Mouse (Mus musculus) limb, embryonic 12.5 days (tissue): ENCODE results near the gene Slc30a5. TPM values are rescaled to one million over a fixed set of nuclear protein-coding genes. Genes with fewer than 3 reads are reported as not detected.
A peak's percentile ranks its signal among the peaks of the same experiment; 100 is the strongest.

Experiments
- ATAC-seq: fragments of 200-750 bp; cut with Nextera tagmentation; 2 replicates; pipeline ENCODE4 v1.8.0; 2017; ENCODE audit warnings: low read depth, moderate TSS enrichment; ENCODE audit not compliant: insufficient number of reproducible peaks, insufficient read depth, low FRiP score, low TSS enrichment
- H3K27ac ChIP-seq: fragments of 300-500 bp; sonication (generic); 2 replicates; pipeline ENCODE4 v1.5.1; 2016; ENCODE audit warnings: mild to moderate bottlenecking, moderate library complexity
- H3K27me3 ChIP-seq: fragments of 300-500 bp; sonication (generic); 2 replicates; pipeline ENCODE4 v1.6.1; 2016; ENCODE audit warnings: mild to moderate bottlenecking, moderate library complexity
- H3K36me3 ChIP-seq: fragments of 300-500 bp; sonication (generic); 2 replicates; pipeline ENCODE4 v1.6.1; 2016; ENCODE audit warnings: mild to moderate bottlenecking, moderate library complexity
- H3K4me1 ChIP-seq: fragments of 300-500 bp; sonication (generic); replicated peaks from 2 replicates; pipeline ENCODE4 v1.6.1; 2016
- H3K4me2 ChIP-seq: fragments of 300-500 bp; sonication (generic); 2 replicates; pipeline ENCODE4 v1.6.1; 2016; ENCODE audit warnings: mild to moderate bottlenecking, moderate library complexity
- H3K4me3 ChIP-seq: fragments of 300-500 bp; sonication (generic); replicated peaks from 2 replicates; pipeline ENCODE4 v1.5.1; 2016; ENCODE audit warnings: mild to moderate bottlenecking
- H3K9ac ChIP-seq: fragments of 300-500 bp; sonication (generic); replicated peaks from 2 replicates; pipeline ENCODE4 v1.6.1; 2016; ENCODE audit warnings: mild to moderate bottlenecking, moderate library complexity
- H3K9me3 ChIP-seq: fragments of 300-500 bp; sonication (generic); 2 replicates; pipeline ENCODE4 v1.6.1; 2016; ENCODE audit warnings: mild to moderate bottlenecking, moderate library complexity
- WGBS: fragments of 180-500 bp; shearing (Covaris S2); methylation state at CpG from one replicate; pipeline ENCODE4 v1.1.7; 2016; 5-methylcytosine and 5-hydroxymethylcytosine counted together
- polyA plus RNA-seq: library from polyadenylated mRNA; unstranded; fragments of >200 nt; fragmentation: Nextera tagmentation; extraction: Ambion mirVana; gene quantifications from 2 replicates; pipeline ENCODE4 v1.2.1, GENCODE M21; 2016

Slc30a5 gene
- polyA plus RNA-seq, result 54.7 and 55.5 TPM in 2 replicates

GRCm38 (mm10) chr13:100832741-100833639 is at the start of gene Slc30a5:
TSS of gene Slc30a5 (minus strand) at chr13:100833427.
- Histone ChIP-seq H3K36me3 (peaks cover 3% of the 10 kb centered on the region), H3K27me3 (peaks cover 3% of the 10 kb centered on the region; the same call in 1 of the 2 replicates), H3K4me1 (peaks cover 17% of the 10 kb centered on the region), H3K9ac (peak within 1 kb of the TSS; percentile 93), H3K27ac (peak within 1 kb of the TSS; percentile 89), H3K9me3 (no peaks in the 10 kb centered on the region), H3K4me2 (peak within 1 kb of the TSS; percentile 67), H3K4me3 (peak within 1 kb of the TSS; percentile 96)
- peak; percentile 96 for ATAC-seq
- under 1% methylated on average over 89 of the region's 94 CpGs for WGBS

DNA sequence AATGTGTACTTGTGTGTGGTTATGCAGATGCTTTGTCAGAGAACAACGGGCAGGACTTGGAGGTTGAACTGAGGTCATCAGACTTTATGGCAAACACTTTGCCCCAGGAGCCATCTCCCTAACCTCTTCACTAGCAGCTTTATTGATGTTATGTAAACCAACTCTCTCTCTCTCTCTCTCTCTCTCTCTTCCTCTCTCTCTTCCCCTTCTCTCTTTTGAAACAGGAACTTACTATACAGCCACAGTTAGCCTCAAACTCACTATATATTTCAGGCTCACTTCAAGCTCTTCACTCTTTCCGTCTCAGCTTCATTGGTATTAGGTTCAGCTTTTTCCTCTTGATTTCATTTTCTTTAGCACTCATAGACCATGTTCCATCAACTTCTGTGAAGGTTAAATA is 48.7 kb upstream of the Slc30a5 start:
- no peaks in the 10 kb centered on the region for H3K36me3 ChIP-seq
- 80% methylated on average over 2 of the region's 2 CpGs for WGBS
- H3K4me1 ChIP-seq, result no peaks in the 10 kb centered on the region
- H3K4me3 ChIP-seq, result no peak overlapping the region
- H3K9ac ChIP-seq, result no peak overlapping the region
- H3K27ac ChIP-seq, result no peak overlapping the region
- ATAC-seq, result no peak
- no peaks in the 10 kb centered on the region for H3K27me3 ChIP-seq
- no peak overlapping the region for H3K4me2 ChIP-seq
- no peaks in the 10 kb centered on the region for H3K9me3 ChIP-seq

GRCm38 (mm10) chr13:100879806-100880205 is 46.6 kb upstream of the Slc30a5 start:
- Histone ChIP-seq H3K4me3 (no peak overlapping the region), H3K27me3 (0 out of 2 replicates have a peak, but pooled peaks cover 3% of the 10 kb centered on the region), H3K36me3 (no peaks in the 10 kb centered on the region), H3K9me3 (no peaks in the 10 kb centered on the region), H3K9ac (no peak overlapping the region), H3K4me1 (no peaks in the 10 kb centered on the region), H3K4me2 (no peak overlapping the region), H3K27ac (no peak overlapping the region)
- ATAC-seq, result no peak
- WGBS, result 80% methylated on average over 3 of the region's 3 CpGs

DNA sequence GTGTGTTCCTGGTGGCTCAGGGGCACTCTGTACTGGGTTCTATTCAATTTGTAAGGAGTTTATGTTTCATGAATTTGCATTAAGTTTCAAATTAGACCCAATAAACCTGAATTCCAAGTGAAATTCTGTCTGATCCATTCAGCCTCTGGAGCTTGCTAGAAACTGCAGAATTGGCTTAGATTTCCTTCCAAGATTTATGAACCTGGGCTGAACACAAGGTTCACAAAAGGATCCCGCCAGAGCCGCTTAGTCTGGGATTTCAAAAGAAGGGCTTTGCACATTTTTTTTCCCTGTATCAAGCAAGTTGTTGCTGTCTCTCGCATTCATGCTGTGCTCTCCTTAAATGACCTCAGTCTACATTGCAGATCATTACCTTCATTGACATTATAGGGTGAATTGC is 46.1 kb upstream of the Slc30a5 start:
- ATAC-seq, result no peak
- no peaks in the 10 kb centered on the region for H3K4me1 ChIP-seq
- no peaks in the 10 kb centered on the region for H3K9me3 ChIP-seq
- H3K27me3 ChIP-seq, result 0 out of 2 replicates have a peak, but pooled peaks cover 3% of the 10 kb centered on the region
- H3K36me3 ChIP-seq, result no peaks in the 10 kb centered on the region
- no peak overlapping the region for H3K9ac ChIP-seq
- no peak overlapping the region for H3K4me3 ChIP-seq
- 53% methylated on average over 3 of the region's 3 CpGs for WGBS
- H3K4me2 ChIP-seq, result no peak overlapping the region
- H3K27ac ChIP-seq, result no peak overlapping the region

DNA sequence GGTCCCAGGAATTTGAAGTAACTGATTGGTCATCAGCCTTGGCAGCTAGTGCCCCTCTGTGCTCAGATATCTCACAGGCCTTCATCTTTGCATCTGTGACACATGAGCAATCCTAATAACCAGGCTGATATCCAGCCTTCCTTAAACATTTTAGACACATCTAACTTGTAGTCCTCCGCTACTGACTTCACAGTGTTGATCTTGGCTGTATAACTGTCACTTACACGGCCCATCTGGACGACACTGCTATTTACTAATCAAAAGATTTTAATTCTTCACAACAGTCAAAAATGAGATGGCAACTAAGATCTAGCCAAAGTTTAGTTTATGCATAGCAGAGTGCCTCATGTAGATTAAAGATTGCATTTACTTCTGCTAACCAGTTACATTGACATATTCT is 45.0 kb upstream of the Slc30a5 start:
- Histone ChIP-seq H3K27me3 (0 out of 2 replicates have a peak, but pooled peaks cover 3% of the 10 kb centered on the region), H3K9me3 (no peaks in the 10 kb centered on the region), H3K9ac (no peak overlapping the region), H3K36me3 (no peaks in the 10 kb centered on the region), H3K4me2 (no peak overlapping the region), H3K4me3 (no peak overlapping the region), H3K27ac (no peak overlapping the region), H3K4me1 (no peaks in the 10 kb centered on the region)
- WGBS, result 92% methylated on average over 3 of the region's 3 CpGs
- ATAC-seq, result no peak

GRCm38 (mm10) chr13:100877703-100878102 is 44.5 kb upstream of the Slc30a5 start:
- 95% methylated on average over 3 of the region's 3 CpGs for WGBS
- Histone ChIP-seq H3K4me3 (no peak overlapping the region), H3K4me2 (no peak overlapping the region), H3K27me3 (0 out of 2 replicates have a peak, but pooled peaks cover 3% of the 10 kb centered on the region), H3K27ac (no peak overlapping the region), H3K36me3 (no peaks in the 10 kb centered on the region), H3K4me1 (no peaks in the 10 kb centered on the region), H3K9ac (no peak overlapping the region), H3K9me3 (no peaks in the 10 kb centered on the region)
- no peak for ATAC-seq

DNA sequence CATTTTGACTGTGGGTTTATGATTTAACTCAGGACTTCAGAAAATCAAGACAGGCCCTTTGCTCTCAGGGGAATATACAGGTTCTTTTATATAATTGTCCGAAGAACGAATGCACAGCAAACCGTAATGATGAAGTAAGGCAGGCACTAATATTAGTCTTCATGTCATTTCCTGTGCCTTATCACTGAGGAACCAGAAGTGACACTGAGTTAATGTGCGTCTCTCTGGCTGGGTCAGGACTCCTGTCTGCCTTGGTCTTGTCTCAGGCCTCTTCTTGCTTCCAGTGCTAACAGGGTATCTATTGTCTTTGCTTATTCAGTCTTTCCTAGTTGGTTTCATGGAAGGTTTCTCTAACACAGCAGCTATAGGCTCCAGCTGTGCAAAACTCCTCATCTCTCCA is 41.9 kb upstream of the Slc30a5 start:
- no peak for ATAC-seq

GRCm38 (mm10) chr13:100874588-100874987 is 41.4 kb upstream of the Slc30a5 start:
- Histone ChIP-seq H3K36me3 (no peaks in the 10 kb centered on the region), H3K27ac (no peak overlapping the region), H3K9me3 (no peaks in the 10 kb centered on the region), H3K4me2 (no peak overlapping the region), H3K4me3 (no peak overlapping the region), H3K27me3 (0 out of 2 replicates have a peak, but pooled peaks cover 3% of the 10 kb centered on the region), H3K9ac (no peak overlapping the region), H3K4me1 (no peaks in the 10 kb centered on the region)
- ATAC-seq, result no peak
- 85% methylated on average over 3 of the region's 3 CpGs for WGBS

More for the DNA sequence above, 41.9 kb upstream of the Slc30a5 start:
- H3K4me3 ChIP-seq, result no peak overlapping the region
- no peak overlapping the region for H3K27ac ChIP-seq
- H3K36me3 ChIP-seq, result no peaks in the 10 kb centered on the region
- no peak overlapping the region for H3K9ac ChIP-seq
- 82% methylated on average over 4 of the region's 4 CpGs for WGBS
- no peak overlapping the region for H3K4me2 ChIP-seq
- H3K9me3 ChIP-seq, result no peaks in the 10 kb centered on the region
- 0 out of 2 replicates have a peak, but pooled peaks cover 3% of the 10 kb centered on the region for H3K27me3 ChIP-seq
- no peaks in the 10 kb centered on the region for H3K4me1 ChIP-seq

GRCm38 (mm10) chr13:100873530-100873929 is 40.3 kb upstream of the Slc30a5 start:
- no peaks in the 10 kb centered on the region for H3K9me3 ChIP-seq
- no peaks in the 10 kb centered on the region for H3K36me3 ChIP-seq
- H3K4me1 ChIP-seq, result no peaks in the 10 kb centered on the region
- no peak for ATAC-seq
- WGBS, result 83% methylated on average over 8 of the region's 8 CpGs
- H3K4me2 ChIP-seq, result no peak overlapping the region
- H3K27ac ChIP-seq, result no peak overlapping the region
- H3K9ac ChIP-seq, result no peak overlapping the region
- H3K27me3 ChIP-seq, result 0 out of 2 replicates have a peak, but pooled peaks cover 3% of the 10 kb centered on the region
- no peak overlapping the region for H3K4me3 ChIP-seq

GRCm38 (mm10) chr13:100871445-100872171 is 38.4 kb upstream of the Slc30a5 start:
- no peak overlapping the region for H3K4me2 ChIP-seq
- H3K9ac ChIP-seq, result no peak overlapping the region
- WGBS, result 66% methylated on average over 11 of the region's 11 CpGs
- 0 out of 2 replicates have a peak, but pooled peaks cover 3% of the 10 kb centered on the region for H3K27me3 ChIP-seq
- H3K36me3 ChIP-seq, result no peaks in the 10 kb centered on the region
- no peaks in the 10 kb centered on the region for H3K4me1 ChIP-seq
- ATAC-seq, result no peak
- no peak overlapping the region for H3K4me3 ChIP-seq
- H3K9me3 ChIP-seq, result no peaks in the 10 kb centered on the region
- no peak overlapping the region for H3K27ac ChIP-seq

- H3K9me3 ChIP-seq, result no peaks in the 10 kb centered on the region
- WGBS, result 71% methylated on average over 4 of the region's 4 CpGs
- no peaks in the 10 kb centered on the region for H3K36me3 ChIP-seq
- no peaks in the 10 kb centered on the region for H3K4me1 ChIP-seq
- H3K4me2 ChIP-seq, result no peak overlapping the region
- H3K27me3 ChIP-seq, result no peaks in the 10 kb centered on the region
- no peak overlapping the region for H3K27ac ChIP-seq
- H3K4me3 ChIP-seq, result no peak overlapping the region
- no peak for ATAC-seq
- H3K9ac ChIP-seq, result no peak overlapping the region
Observed at GRCm38 (mm10) chr13:100869813-100870212, 36.6 kb upstream of the Slc30a5 start.
